Mouse (Mus musculus): ENCODE data around the gene Lyz1.
"Not testable (repeated sequence)": the region's sequence is repeated elsewhere in the genome, so short reads cannot be mapped to it uniquely, and the experiment has no call there.

The Lyz1 gene

GRCm38 (mm10) chr10:117287226-117287850 is 5.3 kb downstream of the Lyz1 start:
- DNase-seq (ENCODE audit: low read depth, low spot score): no peak

GRCm38 (mm10) chr10:117286366-117286970 is 6.2 kb downstream of the Lyz1 start:
- no peak for DNase-seq (ENCODE audit: low read depth, low spot score)

GRCm38 (mm10) chr10:117285584-117285983 is 7.1 kb downstream of the Lyz1 start:
- DNase-seq (ENCODE audit: low read depth, low spot score): not testable (repeated sequence)

GRCm38 (mm10) chr10:117284578-117285520 is 7.8 kb downstream of the Lyz1 start:
- DNase-seq (ENCODE audit: low read depth, low spot score): no peak

GRCm38 (mm10) chr10:117283871-117284577 is 8.6 kb downstream of the Lyz1 start:
- DNase-seq (ENCODE audit: low read depth, low spot score): no peak

- not testable (repeated sequence) for DNase-seq (ENCODE audit: low read depth, low spot score)
Measured at GRCm38 (mm10) chr10:117283196-117283595, 9.5 kb downstream of the Lyz1 start.

GRCm38 (mm10) chr10:117282551-117282950 is 10.1 kb downstream of the Lyz1 start:
- no peak for DNase-seq (ENCODE audit: low read depth, low spot score)

GRCm38 (mm10) chr10:117282049-117282448 is 10.6 kb downstream of the Lyz1 start, which contains the start of gene Lyz2:
Lyz2 (minus strand) TSS chr10:117282321.
- DNase-seq (ENCODE audit: low read depth, low spot score): no peak

- DNase-seq (ENCODE audit: low read depth, low spot score): no peak
Measured at GRCm38 (mm10) chr10:117281381-117281920, 11.2 kb downstream of the Lyz1 start.

GRCm38 (mm10) chr10:117280000-117280399 is 12.7 kb downstream of the Lyz1 start:
- DNase-seq (ENCODE audit: low read depth, low spot score): no peak

GRCm38 (mm10) chr10:117278510-117278909 is 14.2 kb downstream of the Lyz1 start:
- DNase-seq (ENCODE audit: low read depth, low spot score): not testable (repeated sequence)

- DNase-seq (ENCODE audit: low read depth, low spot score): not testable (repeated sequence)
Measured at GRCm38 (mm10) chr10:117277779-117278178, 14.9 kb downstream of the Lyz1 start.

GRCm38 (mm10) chr10:117275681-117276369 is 16.8 kb downstream of the Lyz1 start:
- DNase-seq (ENCODE audit: low read depth, low spot score): no peak

- DNase-seq (ENCODE audit: low read depth, low spot score): not testable (repeated sequence)
Measured at GRCm38 (mm10) chr10:117274645-117275044, 18.0 kb downstream of the Lyz1 start.

- no peak for DNase-seq (ENCODE audit: low read depth, low spot score)
Measured at GRCm38 (mm10) chr10:117272023-117272422, 20.6 kb downstream of the Lyz1 start.

GRCm38 (mm10) chr10:117259870-117260269 is 32.8 kb downstream of the Lyz1 start:
- DNase-seq (ENCODE audit: low read depth, low spot score): no peak

GRCm38 (mm10) chr10:117238603-117239002 is 54.1 kb downstream of the Lyz1 start, which contains the start of gene 9530003J23Rik:
9530003J23Rik (minus strand) TSS chr10:117238703.
- DNase-seq (ENCODE audit: low read depth, low spot score): no peak

All from embryo, embryonic 11.5 days (tissue).